Mouse (Mus musculus) CD8-positive naive resting alpha-beta T cell, adult 2 months (primary cell): Measurements from ENCODE around the gene Cops7a.
A peak's percentile ranks its signal among the peaks of the same experiment; 100 is the strongest.

Experiments used
- DNase-seq, 2 experiments: peaks; one replicate each; pipeline ENCODE4 v3.0.0; 2022; ENCODE audit warnings: low read depth in 2 of 2, low spot score in 2 of 2

The Cops7a gene

DNA sequence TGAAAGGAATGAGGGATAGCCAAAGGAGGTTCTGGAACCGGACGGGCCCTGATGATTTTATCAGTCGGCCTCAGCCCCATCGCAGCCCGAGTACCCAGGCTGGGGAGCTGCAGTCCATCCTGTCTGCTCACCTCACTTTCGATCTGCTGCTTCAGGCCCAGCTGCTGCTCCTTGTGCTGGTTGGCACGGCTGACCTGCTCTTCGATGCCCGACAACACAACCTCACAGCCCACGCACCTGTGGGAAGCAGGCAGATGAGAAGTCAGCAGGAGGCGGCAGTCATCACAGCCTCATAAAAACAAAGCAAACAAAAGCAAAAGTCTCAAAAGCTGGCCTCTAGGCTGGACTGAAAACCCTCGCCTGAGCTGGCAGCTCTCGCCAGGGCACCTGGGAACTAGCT is 5.4 kb downstream of the Cops7a start:
- DNase-seq, result no peak

DNA sequence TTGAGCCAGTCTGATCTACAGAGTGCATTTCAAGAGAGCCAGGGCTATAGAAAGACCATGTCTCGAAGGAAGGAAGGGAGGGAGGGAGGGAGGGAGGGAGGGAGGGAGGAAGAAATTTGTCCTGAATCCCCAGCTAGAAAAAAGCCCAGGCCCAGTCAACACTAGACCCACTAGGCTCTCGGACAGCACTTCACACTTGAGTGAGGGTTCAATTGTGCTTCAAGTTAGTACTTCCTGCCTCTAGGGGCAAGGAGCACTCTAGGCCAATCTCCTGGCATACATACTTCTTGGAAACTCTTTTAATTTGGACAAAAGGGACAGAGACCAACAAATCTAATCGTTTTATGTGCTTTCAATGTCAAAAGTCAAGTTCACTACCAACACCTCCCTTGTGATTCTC is 7.2 kb downstream of the Cops7a start:
- no peak for DNase-seq

DNA sequence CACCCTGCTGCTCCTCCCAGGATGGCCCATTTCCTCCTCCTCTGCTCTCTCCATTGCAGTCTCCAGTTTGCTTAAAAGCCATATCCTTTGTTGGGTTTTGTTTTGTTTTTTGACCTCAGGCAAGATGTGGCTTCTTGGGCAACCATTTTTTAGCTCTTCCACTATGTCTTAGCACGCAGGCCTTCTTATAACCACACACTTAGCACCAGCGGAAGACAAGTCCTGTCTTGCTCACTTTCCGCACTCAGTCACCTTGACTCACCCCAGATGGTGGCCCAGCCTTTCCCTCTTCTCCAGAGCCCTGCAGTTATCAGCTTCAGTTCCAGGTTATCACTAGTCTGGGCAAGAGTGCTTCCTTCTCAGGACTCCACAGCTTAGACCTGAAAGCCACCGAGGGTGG is 10.1 kb downstream of the Cops7a start:
- DNase-seq, result no peak

DNA sequence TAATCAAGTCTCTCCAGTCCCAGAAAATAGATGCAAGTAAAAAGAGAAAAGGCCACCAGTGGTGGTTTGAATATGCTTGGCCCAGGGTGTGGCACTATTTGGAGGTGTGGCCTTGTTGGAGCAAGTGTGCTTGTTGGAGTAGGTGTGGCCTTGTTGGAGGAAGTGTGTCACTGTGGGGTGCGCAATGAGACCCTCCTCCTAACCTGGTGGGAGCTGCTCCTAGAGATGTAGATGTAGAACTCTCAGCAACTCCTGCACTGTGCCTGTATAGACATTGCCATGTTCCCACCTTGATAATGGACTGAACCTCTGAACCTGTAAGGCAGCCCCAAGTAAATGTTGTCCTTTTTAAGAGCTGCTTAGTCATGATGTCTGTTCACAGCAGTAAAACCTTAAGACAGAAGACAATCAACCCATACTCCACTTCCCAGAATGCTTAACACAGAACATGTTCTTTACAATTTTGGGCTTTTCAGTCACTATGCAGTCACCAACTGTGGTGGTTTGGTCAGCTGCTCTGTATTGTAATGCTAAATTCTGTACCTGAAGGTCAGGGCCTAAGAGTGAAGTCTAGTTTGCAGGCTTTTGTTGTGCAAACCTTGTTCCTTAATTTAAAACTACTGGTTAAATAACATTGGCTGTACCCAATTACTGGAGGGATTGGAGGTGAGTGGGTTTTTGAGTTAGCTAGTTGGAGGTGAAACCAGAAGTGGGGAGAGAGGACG is 11.2 kb downstream of the Cops7a start:
- no peak for DNase-seq

DNA sequence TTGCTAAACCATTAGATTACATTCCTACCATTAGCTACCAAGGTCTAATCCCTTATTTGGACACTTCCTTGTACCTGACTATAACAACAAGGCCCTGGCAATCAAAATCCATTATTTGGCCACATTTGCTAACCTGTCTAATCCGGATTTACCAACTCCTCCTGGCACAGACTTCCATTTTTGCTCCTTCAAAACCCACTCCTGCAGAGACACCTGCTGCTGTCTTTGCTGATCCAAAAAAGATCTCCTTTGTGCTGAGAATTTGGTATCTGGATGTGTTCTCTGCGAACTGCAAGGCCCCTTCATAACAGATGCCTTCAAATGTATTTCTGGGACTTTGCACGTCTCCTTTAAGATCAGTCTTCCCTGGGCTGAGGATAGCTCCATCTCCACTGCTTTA is 21.8 kb downstream of the Cops7a start:
- no peak for DNase-seq

DNA sequence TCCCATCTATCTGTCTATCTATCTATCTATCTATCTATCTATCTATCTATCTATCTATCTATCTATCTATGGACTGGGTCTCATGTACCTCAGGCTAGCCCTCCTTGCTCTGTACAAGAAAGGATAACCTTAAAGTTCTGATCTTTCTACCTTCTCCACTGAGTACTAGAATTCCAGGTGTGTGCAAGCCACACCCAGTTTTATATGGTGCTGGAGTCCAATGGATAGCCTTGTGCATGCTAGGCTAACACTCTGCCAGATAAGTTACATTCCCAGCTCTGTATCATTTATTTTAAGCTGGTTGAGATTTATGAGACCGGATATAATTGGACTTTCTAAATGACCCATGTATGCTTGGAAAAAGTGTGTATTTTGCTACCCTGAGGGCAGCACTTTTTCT is 23.7 kb downstream of the Cops7a start:
- DNase-seq, result no peak

DNA sequence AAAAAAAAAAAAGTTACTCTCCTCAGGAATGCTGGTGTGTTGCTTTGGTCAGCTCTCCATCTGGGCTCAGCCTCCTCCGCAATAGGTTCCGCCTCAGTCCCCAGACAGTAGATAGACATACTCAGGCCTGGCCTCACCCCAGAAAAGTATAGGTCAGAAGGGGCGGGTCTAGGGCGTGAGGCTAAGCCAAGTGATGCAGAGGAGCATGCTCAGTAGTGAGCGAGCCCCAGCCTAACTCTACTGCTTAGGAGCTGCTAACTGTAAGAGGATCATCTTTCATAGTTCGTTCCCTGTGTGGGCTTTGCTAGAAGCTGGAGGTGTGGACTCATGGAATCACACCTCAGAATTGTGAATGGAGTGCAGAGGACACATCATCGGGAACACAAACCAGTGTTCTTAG is 26.8 kb downstream of the Cops7a start:
- no peak for DNase-seq

DNA sequence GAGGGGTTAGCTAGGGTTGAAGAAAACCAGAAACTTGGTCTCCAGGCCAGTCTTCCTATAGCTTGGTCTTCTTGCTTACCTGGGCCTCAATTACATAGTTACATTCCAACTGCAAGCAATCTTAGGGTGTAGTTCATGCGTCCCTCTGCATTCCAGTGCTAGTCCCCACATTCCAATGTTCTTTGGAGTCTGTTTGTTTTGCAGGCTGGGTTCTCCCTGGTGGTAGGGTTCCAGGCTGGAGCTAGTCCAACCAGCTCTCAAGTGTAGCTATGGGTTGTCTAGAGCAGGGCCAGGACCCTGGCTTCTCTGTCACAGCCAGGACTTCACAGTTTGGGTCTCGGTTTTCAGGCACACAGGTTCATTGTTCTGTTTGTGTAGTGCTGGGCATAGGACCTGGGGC is 27.8 kb downstream of the Cops7a start:
- DNase-seq, result no peak

DNA sequence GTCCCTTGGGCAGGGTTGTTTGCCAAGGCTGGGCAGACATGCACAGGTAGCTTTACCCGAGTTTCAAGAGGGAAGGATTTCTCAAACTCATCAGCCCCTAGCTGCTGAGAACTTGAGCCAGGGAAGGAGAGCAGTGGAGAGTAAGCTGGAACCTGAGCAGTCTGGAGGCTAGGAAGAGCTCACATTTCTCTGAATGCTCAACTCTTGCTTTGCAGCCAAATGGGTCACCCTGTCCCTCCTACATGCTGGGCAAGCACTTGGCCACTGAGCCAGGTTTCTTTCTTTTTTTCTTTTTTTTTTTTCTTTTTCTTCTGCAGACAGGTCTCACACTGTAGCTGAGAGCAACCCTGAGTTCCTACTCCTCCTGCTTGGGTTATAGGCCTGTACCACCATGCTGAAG is 28.7 kb downstream of the Cops7a start:
- DNase-seq, result no peak

DNA sequence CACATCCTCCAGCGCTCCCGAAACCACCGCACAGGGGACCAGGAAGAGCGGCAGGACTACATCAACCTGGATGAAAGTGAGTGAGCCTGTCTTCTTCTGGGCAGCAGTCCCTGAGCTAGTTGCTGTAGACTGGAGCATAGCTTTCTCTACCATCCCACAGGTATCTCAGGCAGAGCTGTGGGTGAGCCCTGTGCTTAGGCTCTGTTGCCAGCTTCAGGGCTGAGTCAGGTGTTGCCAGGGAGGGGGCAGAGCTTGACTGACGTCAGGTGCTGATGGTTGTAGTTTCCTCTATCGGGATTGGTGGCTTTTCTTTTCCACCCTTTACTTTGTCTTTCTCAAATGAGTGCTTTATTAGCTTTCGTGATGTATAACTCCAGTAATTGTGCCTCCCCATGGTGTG is 30.7 kb downstream of the Cops7a start:
- DNase-seq, result no peak

DNA sequence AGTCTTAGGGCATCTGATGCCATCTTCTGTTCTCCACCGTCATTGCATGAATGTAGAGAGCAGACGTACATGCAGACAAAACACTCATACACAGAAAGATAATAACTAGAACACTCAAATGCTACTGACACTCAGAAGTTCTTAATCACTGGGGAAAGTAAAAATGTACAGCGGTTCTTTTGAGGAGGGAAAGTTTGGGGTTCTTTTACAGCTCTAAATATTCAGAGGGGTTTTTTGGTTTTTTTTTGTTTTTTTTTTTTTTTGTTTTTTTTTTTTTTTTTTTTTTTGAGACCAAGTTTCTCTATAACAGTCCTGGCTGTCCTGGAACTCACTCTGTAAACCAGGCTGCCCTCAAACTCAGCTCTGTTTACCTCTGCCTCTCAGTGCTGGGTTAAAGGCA is 32.2 kb downstream of the Cops7a start:
- no peak for DNase-seq

DNA sequence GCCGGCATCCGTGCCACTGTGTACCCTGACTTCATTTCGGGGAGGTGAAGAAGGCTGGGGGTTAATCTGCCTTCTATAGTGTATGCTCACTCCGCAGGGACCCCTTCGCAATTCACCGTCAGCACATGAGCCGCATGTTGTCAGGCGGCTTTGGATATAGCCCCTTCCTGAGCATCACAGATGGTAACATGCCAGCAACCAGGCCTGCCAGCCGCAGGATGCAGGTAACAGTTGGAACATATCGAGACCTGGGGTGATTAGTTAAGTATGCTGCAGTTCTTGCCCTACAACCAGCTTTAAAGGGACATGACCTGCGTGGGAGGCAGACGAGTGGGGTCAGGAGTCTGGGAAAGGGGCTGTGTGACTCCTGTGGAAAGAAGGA is 33.0 kb downstream of the Cops7a start:
- no peak for DNase-seq

DNA sequence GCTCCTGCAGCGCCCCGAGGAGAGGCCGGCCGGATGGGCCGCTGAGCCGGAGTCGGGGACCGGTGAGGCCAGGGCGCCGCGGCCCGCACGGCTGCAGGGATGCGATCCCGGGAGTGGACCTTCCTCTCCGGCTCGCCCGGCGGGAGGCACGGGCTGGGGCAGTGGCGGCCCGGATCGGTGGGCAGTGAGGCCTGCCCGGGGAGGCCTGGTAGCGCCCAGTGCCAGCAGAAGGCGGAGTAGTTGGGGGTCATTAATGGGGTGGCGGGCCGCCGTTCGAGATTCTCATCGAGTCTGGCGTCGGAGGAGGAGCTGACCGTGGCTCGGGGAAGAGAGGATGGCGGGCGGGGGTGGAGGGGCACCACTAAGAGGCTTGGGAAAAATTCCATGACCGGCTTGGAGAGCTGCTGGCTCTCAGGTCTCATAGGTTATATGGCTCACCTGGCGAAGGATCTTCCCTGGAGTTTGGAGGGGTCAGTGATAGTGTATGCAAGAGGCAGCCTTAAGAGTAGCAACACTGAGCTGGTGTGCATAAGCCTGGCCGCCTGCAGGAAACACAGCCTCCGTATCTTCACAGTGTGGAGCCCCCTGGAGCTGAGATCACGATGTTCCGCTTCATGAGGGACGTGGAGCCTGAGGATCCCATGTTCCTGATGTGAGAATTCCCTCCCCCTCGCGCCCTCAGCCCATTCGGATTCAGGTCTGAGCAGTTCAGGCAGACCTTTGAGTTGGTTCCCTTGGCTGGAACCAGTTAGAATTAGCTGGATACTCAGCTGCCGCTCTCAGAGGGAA is 33.6 kb downstream of the Cops7a start:
- DNase-seq, result peak; percentile 28 to 35

DNA sequence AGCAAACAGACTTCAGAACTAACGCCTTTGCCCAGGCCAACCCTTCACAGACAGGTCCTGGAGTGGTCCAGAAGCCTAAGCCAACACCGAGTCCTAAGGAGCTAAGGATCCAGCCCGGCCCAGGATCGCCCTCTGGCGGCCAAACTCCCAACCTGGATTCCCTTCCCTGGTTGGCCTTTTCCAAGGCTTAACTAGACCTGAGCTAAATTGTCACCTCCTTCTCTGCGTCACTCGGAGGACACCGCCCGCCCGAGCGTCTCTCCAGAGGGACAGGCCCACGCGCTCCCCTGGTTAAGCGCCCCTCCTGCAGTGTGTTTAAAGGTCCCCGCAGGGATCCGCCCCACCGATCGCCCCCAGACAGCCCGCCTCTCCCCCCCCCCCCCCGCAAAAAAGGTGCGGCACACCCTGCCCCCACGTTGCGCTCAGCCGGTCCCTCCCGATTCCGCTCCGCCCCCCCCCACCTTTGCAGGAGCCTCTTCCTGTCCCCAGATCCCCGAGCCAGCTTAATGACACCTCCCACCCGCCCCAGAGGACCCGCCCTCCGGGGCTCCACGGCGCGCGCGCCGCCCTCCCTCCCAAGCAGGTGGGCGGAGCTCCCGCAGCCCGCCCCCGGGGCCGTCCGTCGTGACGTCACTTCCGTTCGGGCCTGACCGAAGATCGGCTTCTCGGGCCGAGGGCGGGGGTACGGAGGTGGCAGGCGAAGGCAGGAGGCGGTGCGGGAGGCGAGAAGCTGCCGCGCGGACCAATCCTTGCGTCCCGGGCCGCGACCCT is 34.4 kb downstream of the Cops7a start, which contains the start of gene Mlf2:
Gene Mlf2, plus strand, starts transcription at position 633 of the 771 bp plus-strand sequence.
- peak; percentile 97 to 98 for DNase-seq

DNA sequence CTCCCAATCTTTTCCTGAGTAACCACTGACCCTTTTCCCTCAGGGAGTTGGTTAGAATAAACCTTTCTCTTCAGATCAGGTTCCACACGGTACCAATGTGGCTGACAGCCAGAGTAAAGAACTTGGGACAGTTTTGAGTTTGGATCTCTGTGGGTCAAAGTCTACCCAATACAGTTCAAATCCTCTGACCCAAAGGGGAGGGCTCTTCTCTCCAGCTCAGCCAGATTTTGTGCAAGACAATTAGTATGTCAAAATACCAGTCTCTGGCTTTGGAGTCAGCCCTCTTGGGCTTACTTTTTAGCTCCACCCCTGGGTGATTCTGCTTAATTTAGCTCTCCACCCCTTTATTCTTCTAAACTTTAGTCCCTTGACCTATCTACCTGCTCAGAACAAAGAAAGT is 35.1 kb downstream of the Cops7a start:
- no peak for DNase-seq

DNA sequence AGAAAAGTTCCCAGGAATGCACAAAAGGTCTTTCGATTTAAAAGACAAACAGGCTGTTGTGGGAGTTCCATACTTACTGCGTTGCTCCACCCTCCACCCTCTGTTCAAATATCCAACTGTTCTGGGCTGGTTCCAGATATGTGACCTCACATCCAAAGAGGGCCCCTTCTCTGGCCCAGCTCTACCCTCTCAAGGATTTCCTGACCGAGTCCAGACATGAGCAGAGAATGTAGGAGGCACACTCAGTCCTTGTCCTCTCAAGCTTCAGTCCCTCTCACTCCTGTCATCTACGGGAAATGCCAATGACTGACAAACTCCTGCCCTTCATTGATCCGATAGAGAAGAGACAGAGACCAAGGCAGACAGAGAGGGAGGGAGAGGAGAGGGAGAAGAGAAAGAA is 39.4 kb downstream of the Cops7a start:
- no peak for DNase-seq

DNA sequence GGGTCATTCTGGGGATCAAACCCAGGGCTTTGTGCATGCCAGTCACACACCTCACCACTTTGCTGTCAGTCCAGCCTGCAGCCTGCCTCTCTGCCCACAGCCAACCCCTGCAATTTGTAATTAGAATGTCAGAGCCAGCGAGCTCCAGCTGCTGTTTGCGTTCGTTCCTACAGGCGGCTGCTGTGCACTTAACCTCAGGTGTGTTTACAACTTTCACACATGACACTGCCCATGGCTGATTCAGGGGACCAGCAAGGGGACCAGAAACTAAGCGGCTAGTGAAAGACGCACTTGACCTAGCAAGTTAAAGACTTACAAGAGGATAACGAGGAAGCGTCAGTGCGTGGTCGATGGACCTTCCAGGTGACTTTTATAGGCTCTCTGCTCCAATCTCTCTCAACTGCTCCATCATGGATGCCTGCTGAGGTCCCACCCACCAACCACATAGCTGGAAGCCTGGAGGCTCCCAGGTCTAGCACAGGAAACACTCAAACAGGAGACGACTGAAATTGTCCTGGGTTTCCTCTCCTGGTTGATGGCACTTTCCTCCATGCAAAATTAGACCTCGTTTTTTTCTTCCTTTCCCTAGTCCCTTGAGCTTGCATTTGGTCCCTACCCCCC is 40.1 kb downstream of the Cops7a start:
- DNase-seq, result no peak

DNA sequence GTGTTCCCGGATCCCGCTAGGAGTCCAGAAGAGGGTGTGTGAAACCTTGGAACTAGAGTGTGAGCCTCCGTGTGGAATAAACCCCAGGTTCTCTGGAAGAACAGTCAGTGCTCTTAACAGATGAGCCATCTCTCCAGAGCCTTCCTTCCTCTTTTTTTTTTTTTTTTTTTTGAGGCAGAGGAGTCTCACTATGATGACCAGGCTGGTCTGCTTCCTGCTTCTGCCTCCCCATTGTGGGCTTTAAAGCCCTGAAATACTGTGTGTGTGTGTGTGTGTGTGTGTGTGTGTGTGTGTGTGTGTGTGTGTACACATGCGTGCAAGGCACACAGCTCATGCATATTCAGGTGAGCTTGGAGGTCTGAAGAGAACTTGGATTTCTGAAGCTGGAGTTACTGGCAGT is 43.8 kb downstream of the Cops7a start:
- DNase-seq, result no peak

DNA sequence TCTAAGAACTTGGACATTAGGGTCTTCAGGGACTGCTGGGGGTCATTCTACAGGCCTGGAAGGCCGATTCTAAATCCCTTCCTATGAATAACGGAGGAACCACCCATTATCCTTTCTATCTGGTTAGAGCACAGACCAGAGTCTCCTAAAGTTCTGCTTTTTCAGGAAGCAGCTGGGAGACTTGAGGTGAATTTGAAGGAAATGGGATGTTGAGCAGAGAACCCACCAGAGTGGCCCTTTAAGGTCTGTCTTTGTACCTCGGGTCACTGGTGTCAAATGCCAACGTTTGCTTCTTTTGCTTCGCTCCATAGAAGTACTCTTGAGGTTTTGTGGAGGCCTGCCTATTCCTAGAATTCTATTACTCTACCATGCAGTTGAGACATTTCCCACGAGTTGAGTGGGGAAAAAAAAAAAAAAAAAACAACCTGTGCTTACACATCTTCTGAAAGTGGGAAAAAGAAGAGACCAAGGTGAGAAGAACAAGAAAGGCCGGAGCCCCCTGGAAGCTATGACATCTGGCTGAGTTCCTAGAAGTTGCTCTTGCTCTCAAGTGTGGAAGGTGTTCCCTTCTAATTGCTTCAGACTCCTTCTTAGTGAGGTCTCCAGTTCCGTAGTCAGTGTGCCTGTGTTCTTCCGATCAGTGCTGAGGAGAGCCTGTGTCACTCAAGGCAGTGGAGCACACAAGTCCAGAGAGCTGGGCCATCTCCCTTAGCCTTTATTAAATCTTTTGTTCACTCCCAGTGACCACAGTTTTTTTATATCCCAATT is 44.8 kb downstream of the Cops7a start:
- DNase-seq, result no peak

DNA sequence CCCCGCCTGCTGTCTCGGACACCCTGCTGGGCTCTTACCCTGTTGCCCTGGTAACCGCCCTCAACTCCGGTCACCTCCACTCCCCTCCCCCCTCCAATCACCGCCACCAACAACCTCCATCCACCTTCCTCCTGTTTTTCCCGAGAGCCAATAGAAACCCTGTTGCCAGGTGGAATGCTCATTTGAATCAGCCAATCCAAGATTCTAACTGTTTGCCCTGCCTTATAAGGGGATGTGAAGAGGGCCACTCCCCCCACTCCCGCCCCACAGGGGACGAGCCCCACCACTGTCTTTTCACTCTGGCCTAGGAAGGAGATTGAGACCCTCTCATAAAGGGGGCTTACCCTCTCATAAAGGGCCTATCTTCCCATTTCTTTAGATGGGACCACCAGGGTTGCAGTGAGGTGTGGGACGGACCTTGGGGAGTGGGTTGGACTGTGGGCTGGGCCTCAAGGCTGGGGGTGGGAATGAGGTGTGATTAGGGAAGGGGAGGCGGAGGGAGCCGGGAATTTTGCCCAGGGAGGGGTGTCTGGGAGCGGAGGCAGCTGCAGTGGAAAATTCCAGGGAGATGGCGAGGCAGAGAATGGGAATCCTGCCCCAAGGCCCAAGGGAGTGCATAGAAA is 45.5 kb downstream of the Cops7a start, which contains the start of gene Ptms:
Gene Ptms, minus strand, starts transcription at position 409 of the 623 bp plus-strand sequence.
- DNase-seq, result no peak
